Mouse (Mus musculus) liver, postnatal 0 days (tissue): ENCODE data around the gene Gm10644.

Source experiments
- CTCF ChIP-seq: sonication (generic); IDR thresholded peaks from 2 replicates; pipeline ENCODE4 v1.5.1; 2016; ENCODE audit warnings: antibody characterized with exemption, low read depth
- EP300 ChIP-seq: IDR thresholded peaks from 2 replicates; pipeline ENCODE4 v1.6.1; 2016; ENCODE audit warnings: antibody characterized with exemption, low read depth, mild to moderate bottlenecking

GRCm38 (mm10) chr8:83898985-83899362 is 56.0 kb downstream of the Gm10644 start:
- TF ChIP-seq CTCF (no peak), EP300 (no peak)
